Mouse (Mus musculus): ENCODE data around the gene Thrb.

The Thrb gene

DNA sequence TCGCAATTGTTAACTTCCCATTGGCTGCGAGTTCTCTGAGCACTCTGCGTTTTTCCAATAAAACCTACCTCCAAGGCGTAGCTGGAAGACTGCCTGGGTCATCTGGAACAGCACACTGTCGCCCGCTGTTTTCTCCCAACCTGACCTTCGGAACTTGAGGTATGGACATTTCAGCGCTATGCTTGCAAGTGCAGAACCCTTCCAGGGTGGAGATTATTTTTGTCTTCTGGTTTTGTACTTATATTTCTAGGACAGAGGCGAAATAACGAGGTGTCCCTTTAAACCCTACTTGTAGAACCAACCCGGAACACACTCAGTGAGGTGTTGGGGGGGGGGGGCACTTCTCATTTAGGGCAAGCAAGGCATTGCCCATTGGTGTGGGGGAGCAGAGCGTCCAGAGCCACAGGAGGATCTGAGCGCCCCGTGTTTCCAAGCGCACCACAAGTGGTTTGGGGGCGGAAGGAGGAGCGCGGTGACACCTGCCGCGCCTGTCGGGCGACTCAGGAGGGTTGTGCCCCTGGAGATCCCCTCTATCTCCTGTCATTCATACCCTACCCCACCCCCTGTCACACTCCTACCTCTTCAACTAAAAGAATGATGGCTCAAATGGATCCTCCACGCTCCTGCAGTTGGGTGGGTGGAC, at the start of gene Thrb:
Thrb (plus strand) TSS at position 576 of the 643 bp plus-strand sequence.
- DNase-seq: no peak

DNA sequence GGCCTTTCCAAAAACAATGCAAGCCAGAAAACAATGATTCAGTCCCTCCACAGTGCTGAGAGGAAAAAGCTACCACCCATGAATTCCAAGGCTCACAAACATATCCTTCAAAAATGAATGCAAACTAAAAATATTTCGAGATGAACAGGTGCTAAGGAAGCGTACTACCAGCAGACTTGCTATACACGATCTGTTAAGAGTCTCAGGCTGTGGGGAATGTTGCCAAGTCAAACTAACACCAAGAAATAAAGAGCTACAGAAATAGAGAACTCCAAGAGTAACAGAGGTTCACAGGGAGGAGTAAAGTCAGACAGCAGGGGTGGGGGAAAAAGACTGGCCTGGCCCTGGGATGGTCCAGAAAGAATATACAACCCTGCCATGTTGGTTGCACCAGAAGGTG, 38.4 kb upstream of the Thrb start:
- no peak for DNase-seq

DNA sequence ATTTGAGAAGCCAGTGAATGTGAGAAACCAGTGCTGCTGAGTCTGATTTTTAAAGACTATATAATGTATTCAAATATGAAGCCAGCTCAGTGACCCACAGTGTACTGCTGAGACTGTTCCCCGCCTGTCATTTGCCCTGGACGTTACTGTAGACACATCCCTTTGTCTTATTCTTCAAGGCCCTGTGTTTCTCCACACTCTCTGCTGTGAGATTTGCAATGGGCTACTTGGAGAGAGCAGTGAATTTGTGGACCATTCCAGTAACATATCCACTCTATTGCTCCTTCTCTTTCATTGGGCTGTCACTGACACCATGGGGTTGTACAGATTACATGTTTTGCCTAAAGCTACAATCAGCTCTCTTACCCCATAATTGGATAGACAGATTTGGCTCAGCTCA, 36.1 kb upstream of the Thrb start:
- no peak for DNase-seq

DNA sequence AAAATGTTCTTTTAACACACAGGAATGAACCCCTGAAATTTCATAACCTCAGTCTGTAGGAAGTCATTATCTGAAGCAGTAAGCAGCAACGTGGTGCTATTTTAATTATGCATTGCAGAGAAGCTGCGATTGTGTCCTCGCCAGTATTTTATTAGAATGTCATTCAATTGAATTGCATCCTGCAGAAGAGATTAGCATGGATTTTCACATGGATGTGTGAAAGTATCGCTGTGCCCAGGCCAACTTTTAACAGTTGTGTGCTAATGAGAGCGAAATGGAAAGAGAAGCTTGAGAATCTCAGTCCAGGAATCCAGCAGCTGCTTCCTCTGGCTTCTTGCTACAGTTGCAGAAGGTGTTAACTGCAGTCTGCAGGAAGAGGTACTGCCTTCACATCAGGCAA, 30.8 kb upstream of the Thrb start:
- no peak for DNase-seq

DNA sequence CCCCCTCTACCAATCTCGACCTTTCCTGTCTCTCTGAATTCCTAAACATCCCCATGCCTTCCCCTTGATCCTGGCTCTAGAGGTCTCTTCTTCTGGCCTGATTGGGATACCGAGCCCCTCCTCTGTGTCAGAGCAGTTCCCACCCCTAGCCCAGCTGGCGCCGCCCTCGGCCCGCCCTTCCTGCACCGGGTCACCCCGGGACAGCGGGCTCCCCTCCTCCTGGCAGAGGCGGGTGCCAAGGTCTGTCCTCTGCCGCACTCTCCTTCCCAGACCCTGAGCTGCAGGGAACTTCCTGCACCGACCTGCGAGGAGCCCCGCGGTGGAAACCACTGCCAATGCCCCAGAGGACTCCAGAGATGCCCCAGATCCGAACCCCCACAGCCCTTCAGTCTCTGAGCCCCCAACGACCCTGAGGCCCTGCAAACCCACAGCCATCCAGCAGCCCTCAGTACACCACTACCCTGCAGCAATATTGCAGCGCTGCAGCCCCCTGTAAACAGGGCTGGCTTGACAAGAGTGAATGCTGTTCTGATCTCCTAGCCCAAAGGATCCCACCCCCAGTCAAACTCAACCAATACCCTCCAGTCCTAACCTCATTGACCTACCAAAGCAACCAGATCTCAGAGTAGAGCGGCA, 27.1 kb upstream of the Thrb start:
- DNase-seq: peak; percentile 15

DNA sequence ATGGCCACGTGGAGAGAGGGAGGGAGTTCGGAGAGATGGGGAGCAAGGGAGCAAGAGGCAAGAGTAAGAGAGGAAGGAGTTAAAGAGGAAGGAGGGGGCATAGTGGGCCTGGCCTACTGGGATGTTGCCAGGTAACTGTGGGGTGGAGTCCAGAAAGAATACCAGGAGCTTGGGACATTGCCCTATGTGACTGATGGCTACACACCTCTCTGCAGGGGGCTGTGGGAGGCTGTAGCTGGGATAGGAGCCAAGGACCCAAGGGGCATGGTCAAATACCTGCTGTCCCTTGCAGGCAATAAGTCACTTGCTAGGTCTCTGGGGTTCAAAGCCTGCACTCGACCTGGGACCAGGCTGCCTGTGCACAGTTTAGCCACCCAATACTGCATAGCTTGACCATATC, 23.1 kb upstream of the Thrb start:
- DNase-seq: no peak

DNA sequence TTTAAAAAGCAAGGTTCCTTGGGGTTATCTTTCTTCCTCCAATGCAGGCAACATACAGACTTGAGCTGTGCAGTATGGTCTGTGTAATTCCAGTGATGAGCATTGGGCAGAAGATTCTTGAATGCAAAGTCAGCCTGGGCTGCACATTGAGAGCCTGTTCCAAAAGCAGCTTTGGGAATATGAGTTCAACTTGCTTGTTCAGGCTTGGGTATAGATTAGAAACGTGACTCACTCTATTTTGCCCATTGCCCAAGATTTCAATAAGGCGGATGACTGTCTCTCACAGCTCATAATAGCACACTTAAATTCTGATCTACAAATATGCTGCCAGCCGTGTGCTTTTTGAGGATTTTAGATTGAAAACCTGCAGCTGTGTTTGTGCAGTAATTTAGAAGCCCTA, 18.3 kb upstream of the Thrb start:
- DNase-seq: no peak

DNA sequence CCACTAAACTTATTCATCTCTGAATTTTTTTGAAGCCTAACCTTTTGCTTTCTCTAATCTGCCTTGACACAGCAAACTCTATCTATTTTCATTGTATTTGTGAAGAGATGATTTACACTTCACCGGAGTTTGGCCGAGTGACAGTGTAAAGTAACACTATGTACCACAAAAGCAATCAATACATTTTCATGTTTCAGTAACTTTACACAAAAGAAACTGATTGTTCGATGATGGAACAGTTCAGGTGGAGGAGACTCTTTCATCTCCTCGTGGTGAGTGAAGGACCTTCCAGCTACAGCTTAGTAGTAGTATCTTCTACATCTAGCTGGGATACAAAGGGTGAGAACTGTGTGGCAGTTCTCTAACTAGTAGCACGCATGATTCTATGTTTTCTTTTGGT, 5.0 kb upstream of the Thrb start:
- no peak for DNase-seq

DNA sequence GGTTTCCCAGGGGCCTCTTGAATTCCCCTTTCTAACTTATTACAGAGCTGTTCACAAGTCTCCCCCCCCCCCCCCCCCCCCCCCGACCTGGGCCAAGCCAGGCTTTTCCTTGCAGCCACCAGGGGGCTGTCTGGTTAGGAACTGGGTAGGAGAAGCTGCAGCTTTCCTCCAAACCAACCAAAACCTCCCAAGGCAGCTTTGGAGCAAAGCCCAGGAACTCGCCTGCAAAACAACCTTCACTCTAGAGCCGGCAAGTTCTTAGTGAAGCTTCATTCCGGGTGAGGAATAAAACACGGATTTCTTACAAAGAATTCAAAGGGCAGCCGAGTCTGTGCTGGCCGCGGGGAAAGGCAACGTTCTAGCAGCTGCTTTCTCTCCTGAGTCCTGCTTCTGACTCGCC, 1.0 kb upstream of the Thrb start:
- DNase-seq: peak; percentile 81

DNA sequence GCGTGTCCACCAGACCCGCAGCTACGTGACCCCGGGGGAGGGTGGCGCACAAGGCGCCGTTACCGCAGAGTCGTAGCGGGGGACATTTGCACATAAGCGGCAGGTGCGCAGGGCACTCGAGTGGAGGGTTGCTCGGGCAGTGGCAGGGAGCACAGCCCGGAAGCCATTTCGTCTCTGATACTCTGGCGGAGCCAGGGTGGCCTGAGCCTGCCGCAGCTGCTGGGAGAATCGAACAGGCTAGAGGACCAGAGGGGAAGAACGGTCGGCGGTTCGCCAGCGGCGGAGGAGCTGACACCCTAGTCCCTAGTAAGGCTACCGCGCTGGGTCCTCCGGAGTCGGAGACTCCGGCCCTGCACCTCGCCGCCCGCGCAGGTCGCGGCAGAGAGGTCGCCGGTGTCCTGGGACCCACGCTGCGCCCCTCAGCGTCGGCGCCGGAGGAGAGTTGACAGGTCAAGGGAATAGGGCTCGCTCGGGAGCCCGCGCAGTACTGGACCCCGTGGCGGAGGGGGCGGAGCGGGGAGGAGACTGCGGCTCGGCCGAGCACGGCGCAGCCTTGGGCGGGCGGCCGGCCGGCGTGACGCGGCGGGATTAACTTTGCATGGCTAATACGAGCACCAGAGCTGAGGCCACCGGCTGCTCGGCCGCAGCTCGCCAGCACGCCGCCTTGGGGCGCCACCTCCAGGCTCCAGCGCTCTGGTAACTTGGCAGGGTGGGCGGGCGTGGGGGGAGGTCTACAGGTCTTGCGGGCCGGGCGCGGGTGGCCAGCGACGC, 453 bp downstream of the Thrb start:
- peak; percentile 70 for DNase-seq

DNA sequence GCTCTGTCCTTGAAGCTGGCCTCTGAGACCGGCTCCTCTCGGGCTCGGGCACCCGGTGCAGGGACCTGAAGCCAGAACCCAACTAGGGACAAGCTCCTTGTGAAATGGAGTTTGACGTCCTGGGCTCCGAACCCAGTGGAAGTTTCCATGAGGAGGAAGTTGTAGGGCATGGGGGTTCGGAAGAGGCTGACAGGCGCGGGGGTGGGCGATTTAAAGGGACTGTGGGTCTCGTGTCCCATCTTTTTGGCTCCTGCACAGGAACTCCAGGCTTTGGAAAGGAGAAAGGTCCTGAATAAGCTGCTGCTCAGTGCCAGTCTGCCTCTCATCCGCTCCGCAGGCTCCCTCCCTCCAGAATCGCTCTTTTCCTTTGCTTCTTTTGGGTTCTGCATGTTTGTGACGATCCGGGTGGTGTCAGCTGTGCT, 1.1 kb downstream of the Thrb start:
- no peak for DNase-seq

DNA sequence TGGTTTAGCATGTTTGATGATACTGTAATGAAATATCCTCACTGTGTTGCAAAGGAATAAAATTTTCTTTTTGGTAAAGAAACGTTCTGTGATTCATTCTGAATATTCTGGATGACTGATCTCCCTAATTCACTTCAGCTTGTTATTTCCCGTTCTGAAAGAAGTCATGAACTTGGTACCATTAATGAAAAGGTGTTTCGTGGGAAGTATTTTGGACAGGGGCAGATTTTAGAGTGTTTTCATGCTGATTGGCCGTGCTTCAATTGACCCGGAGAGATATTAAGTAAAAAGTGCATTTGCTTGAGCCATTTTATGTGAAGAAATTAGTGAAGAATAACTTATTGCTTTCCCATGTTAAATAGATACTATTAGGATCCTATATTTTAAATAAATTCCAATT, 2.0 kb downstream of the Thrb start:
- no peak for DNase-seq

DNA sequence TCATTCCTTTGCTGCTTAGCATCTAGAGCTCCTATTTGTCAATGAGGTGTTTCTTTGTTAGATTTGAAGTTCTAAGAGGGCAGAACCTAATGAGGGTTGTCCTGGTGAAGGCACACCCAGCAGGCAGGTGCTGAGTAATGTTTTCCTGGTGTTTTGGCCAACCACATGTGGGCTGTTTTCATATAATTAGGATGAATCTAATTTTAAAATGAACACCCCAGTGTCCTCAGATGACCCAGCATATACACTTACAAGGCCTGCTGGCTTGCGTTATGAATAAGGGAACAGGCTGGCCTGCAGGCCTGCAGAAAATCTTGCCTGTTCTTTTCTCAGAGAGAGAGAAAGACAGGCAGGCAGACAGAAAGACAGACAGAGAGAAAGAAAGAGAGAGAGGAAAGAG, 14.3 kb downstream of the Thrb start:
- DNase-seq: no peak

DNA sequence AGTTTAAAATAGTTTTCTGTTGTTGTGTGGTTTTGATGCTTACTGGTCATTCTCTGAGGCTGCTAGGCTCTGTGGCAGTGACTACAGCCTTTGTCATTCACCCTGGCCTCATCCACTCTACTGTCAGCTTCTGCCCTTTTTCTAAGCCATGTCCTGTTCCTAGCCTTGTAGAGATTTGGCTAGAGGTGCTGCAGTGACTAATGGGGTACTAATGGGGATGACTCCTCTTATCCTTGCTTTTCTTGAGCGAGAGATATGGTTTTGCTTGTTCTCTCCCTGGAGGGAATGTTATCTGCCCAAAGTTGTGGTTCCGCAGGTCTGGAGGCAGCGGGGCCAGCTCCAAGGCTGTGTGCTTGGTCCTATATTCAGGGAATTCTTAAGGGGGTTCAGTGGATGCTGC, 15.2 kb downstream of the Thrb start:
- DNase-seq: no peak

DNA sequence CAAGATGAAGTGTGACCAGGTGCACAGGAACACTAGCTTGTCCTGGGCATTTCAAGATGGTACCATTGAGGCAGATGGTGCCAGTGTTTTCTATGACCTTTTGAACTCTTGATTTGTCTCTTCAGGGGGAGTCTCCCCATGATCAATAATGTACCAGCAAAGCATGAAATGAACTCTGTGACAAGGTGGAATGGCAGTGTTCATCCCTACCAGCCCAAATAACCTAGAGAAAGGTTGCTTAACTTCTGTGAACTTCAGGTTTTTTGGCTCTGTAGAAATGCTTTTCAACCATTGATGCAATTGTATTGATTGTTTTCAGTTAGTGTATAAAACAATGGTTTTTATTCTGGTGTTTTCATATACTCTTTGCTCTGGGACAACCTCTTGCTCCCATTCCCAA, 21.4 kb downstream of the Thrb start:
- DNase-seq: no peak

DNA sequence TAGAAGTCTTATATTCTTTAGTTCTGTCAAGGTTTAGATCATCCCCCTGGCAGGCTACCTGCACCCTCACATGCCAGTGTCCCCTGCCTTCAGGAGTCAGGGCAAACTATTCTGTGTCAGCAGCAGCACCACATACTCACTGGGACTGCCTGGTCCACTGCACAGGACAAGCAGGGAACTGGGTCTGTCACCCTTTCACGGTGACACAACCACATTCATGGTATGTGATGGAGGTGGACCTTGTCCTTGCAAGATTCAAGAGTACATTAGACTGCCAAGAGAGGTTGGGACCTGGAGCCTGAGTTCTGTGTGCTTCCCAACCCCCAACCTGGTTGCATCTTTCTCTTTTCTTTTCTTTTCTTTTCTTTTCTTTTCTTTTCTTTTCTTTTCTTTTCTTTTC, 24.8 kb downstream of the Thrb start:
- no peak for DNase-seq

DNA sequence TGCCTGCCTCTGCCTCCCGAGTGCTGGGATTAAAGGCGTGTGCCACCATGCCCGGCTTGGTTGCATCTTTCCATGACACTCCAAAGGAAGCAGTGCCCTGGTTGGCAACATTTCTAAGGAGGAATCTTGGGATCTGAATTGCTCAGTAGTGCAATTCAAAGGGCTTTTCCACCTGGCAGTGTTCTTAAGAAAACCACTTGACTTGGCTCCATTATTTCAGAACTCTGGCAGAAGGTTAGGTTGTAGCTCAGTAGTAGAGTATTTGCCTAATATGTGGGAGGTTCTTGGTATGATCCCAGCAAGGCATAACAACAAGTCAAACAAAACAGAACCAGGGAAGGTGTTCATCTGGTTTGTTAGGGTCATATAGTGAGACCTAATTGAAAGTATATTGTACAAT, 25.4 kb downstream of the Thrb start:
- no peak for DNase-seq

DNA sequence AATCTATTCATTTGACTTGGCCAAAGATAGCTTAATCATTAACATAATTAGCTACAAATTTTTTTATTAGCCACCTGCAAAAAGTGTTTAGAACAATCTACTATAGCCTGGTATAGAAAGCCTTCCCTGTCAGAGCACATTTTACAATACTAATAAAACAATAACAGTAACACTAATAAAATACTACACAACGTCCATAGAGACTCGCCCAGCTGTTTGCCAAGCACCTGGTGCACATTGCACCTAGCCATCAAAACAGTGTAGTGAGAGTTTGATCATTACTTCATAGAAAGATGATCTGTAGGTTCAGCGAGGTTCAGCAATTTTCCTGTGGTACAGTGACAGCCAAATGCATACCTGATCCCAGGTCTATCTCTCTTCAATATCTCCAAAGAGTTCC, 26.9 kb downstream of the Thrb start:
- no peak for DNase-seq

DNA sequence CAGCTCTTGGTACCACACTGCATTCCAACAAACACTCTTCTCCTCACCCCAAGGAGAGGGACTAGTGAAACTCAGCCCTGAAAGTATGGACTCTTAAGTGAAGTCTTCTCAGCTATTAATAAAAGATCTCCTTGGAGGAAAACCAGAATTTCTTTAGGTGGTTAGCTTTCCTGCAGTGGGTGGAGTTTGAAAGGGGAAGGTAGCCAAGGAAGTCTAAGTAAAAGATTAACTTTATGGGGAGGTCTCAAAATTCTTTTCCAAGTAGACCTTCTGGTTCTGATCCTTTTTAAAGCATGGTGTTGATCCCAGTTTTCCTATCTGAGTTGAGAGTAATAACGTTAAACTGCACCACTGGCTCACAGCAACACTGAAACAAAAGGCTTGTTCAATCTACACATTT, 31.2 kb downstream of the Thrb start:
- DNase-seq: no peak

DNA sequence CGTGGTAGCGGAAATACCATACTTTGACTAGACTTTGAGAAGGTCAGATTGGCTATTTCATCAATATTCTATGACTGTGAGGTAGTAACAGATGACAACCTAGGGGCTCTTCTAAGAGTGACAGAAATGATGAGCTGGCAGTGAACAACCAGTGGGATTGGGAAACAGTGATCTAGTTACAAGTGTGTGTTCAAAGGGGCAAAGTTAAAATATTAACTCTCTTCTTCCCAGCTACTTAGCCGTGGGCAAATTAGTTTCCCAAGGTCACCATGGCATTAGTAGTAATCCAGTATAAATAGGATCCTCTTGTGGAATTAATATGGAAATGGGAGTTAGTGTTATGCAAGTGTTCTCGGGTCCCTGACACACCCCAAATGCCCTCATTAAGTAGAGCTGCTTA, 35.5 kb downstream of the Thrb start:
- no peak for DNase-seq

DNA sequence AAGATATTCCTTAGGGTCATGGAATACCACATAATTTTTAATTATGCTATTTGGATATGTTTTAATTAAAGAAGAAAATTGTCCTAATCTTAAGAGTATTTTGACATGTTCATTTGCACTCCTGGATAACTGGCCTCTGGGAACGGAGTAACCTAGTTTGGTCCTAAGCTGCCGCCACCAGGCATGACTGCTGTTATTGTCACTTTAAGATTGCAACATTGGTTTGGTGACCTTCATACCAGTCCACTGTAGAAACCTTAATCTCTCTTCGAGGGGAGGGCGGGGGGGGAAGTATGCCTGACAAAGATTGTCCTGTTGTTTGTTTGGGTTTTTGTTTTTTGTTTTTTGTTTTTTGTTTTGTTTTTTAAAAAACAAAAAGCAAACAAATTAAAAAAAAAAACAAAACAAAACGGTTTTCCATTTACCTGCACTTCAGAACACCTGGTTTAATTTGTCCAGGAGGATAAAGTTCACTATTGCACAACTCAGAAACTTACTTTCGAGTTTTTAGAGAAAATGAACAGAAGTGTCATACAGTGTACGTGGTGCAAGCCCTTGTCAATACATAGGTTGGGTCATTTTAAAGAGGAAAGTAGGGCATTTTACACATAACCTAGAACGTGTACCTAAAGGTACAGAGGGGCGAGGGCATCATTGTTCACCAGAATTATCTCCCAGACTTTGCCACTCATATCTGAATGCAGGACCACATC, 38.0 kb downstream of the Thrb start:
- DNase-seq: no peak

DNA sequence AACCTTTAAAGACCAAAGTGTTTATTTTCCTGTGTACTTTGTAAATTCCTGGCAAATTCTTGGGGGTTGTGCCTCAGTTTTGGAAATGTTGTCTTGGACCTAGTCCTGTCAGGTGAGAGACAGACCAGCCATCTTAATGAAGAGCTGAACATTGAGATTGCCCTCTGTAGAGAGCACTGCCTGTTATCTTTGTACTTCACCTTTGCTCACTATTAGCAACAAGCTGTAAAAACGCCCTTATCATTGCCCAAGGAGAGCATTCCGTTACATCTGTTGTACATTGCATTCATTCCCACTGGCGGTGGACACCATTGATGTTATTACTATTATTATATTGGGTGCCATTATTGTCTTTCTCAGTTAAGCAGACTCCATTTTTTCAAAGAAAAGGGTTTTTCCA, 40.2 kb downstream of the Thrb start:
- no peak for DNase-seq

DNA sequence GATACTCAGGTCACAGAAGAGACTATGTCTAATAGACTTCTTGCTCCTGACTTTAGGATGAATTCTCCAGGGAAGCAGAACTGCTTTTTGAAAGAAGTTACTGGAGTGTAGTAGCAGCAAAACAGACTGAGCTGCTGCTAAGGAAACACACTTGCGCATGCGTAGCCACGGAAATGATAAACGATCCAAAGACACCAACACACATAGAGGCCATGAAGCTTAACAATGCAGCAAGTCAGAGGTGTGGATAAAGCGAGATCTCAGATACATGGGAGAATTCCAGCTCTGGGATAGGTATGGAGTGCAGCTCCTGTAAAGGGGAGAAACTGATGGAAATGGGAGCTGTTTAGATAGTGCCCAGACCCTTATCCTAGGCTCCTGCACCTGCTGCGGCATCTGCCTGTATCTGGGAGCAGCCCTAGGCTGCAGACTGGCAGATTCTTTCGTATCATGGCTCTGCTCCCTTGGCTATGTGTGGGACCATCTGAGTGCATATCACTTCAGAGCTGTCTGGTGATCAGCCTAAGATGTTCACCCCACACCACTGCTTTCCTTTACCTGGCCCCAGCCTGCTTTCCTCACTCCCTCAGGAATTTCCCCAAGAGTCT, 53.3 kb downstream of the Thrb start:
- DNase-seq: peak; percentile 37
